Mouse (Mus musculus) limb, embryonic 10.5 days (tissue): ENCODE data around the gene Nr3c2. TPM values are rescaled to one million over a fixed set of nuclear protein-coding genes. Genes with fewer than 3 reads are reported as not detected.

Experiments
- DNase-seq: peaks from one replicate; pipeline ENCODE4 v3.0.0-alpha.2; 2017; ENCODE audit warnings: low spot score
- H3K27ac ChIP-seq: fragments of 300-500 bp; sonication (generic); 2 replicates; pipeline ENCODE4 v1.5.1; 2016; ENCODE audit warnings: mild to moderate bottlenecking
- H3K27me3 ChIP-seq: fragments of 300-500 bp; sonication (generic); 2 replicates; pipeline ENCODE4 v1.6.1; 2016; ENCODE audit warnings: low read depth, mild to moderate bottlenecking; ENCODE audit not compliant: poor library complexity, severe bottlenecking
- H3K36me3 ChIP-seq: fragments of 300-500 bp; sonication (generic); 2 replicates; pipeline ENCODE4 v1.6.1; 2016; ENCODE audit warnings: mild to moderate bottlenecking, moderate library complexity
- H3K4me1 ChIP-seq: fragments of 300-500 bp; sonication (generic); 2 replicates; pipeline ENCODE4 v1.6.1; 2016
- H3K4me3 ChIP-seq: fragments of 300-500 bp; sonication (generic); 2 replicates; pipeline ENCODE4 v1.5.1; 2016; ENCODE audit warnings: mild to moderate bottlenecking, moderate library complexity
- H3K9me3 ChIP-seq: fragments of 300-500 bp; sonication (generic); replicated peaks from 2 replicates; pipeline ENCODE4 v1.6.1; 2016; ENCODE audit warnings: mild to moderate bottlenecking
- WGBS: fragments of 180-500 bp; shearing (Covaris S2); methylation state at CpG from one replicate; pipeline ENCODE4 v1.1.7; 2016; 5-methylcytosine and 5-hydroxymethylcytosine counted together
- polyA plus RNA-seq: library from polyadenylated mRNA; unstranded; fragments of >200 nt; fragmentation: Nextera tagmentation; extraction: Ambion mirVana; gene quantifications from 2 replicates; pipeline ENCODE4 v1.2.1, GENCODE M21; 2016

Gene Nr3c2
- polyA plus RNA-seq, 1 experiment from 2014 or later: 0.41 TPM

GRCm38 (mm10) chr8:76912678-76913077 is 13.4 kb downstream of the Nr3c2 start:
- no peaks in the 10 kb centered on the region for H3K36me3 ChIP-seq
- WGBS: 92% methylated on average over 3 of the region's 3 CpGs
- no peak for DNase-seq

GRCm38 (mm10) chr8:76913207-76913606 is 14.0 kb downstream of the Nr3c2 start:
- Histone ChIP-seq H3K36me3 (no peaks in the 10 kb centered on the region), H3K4me3 (no peak overlapping the region), H3K9me3 (no peaks in the 10 kb centered on the region), H3K4me1 (no peaks in the 10 kb centered on the region), H3K27ac (no peak overlapping the region), H3K27me3 (no peaks in the 10 kb centered on the region)
- DNase-seq: no peak
- 91% methylated on average over 4 of the region's 4 CpGs for WGBS

More at GRCm38 (mm10) chr8:76912678-76913077, 13.4 kb downstream of the Nr3c2 start:
- Histone ChIP-seq H3K27me3 (no peaks in the 10 kb centered on the region), H3K4me3 (no peak overlapping the region), H3K27ac (no peak overlapping the region), H3K4me1 (no peaks in the 10 kb centered on the region), H3K9me3 (no peaks in the 10 kb centered on the region)

GRCm38 (mm10) chr8:76915260-76915659 is 16.0 kb downstream of the Nr3c2 start:
- no peaks in the 10 kb centered on the region for H3K36me3 ChIP-seq
- H3K27ac ChIP-seq: no peak overlapping the region
- H3K27me3 ChIP-seq: no peaks in the 10 kb centered on the region
- WGBS: 96% methylated on average over 2 of the region's 2 CpGs
- DNase-seq: no peak
- no peak overlapping the region for H3K4me3 ChIP-seq
- H3K4me1 ChIP-seq: no peaks in the 10 kb centered on the region
- H3K9me3 ChIP-seq: no peaks in the 10 kb centered on the region

- Histone ChIP-seq H3K36me3 (no peaks in the 10 kb centered on the region), H3K27me3 (no peaks in the 10 kb centered on the region), H3K9me3 (no peaks in the 10 kb centered on the region), H3K4me1 (no peaks in the 10 kb centered on the region), H3K27ac (no peak overlapping the region), H3K4me3 (no peak overlapping the region)
- 89% methylated on average over 2 of the region's 2 CpGs for WGBS
- DNase-seq: no peak
These were observed 20.3 kb downstream of the Nr3c2 start for GRCm38 (mm10) chr8:76919546-76919945.

GRCm38 (mm10) chr8:76924150-76924549 is 24.9 kb downstream of the Nr3c2 start:
- 92% methylated on average over 4 of the region's 4 CpGs for WGBS
- DNase-seq: no peak
- no peak overlapping the region for H3K27ac ChIP-seq
- H3K27me3 ChIP-seq: no peaks in the 10 kb centered on the region
- H3K36me3 ChIP-seq: no peaks in the 10 kb centered on the region
- no peaks in the 10 kb centered on the region for H3K9me3 ChIP-seq
- H3K4me1 ChIP-seq: no peaks in the 10 kb centered on the region
- H3K4me3 ChIP-seq: no peak overlapping the region

GRCm38 (mm10) chr8:76928326-76928725 is 29.1 kb downstream of the Nr3c2 start:
- Histone ChIP-seq H3K36me3 (no peaks in the 10 kb centered on the region), H3K4me3 (no peak overlapping the region), H3K27ac (no peak overlapping the region), H3K27me3 (no peaks in the 10 kb centered on the region), H3K4me1 (no peaks in the 10 kb centered on the region), H3K9me3 (no peaks in the 10 kb centered on the region)
- 94% methylated on average over 1 of the region's 1 CpGs for WGBS
- no peak for DNase-seq

GRCm38 (mm10) chr8:76928808-76929207 is 29.6 kb downstream of the Nr3c2 start:
- Histone ChIP-seq H3K4me1 (no peaks in the 10 kb centered on the region), H3K4me3 (no peak overlapping the region), H3K36me3 (no peaks in the 10 kb centered on the region), H3K9me3 (no peaks in the 10 kb centered on the region), H3K27ac (no peak overlapping the region), H3K27me3 (no peaks in the 10 kb centered on the region)
- no peak for DNase-seq
- 86% methylated on average over 5 of the region's 5 CpGs for WGBS

GRCm38 (mm10) chr8:76965046-76965445 is 65.8 kb downstream of the Nr3c2 start:
- no peaks in the 10 kb centered on the region for H3K9me3 ChIP-seq
- WGBS: 95% methylated on average over 3 of the region's 3 CpGs
- H3K27ac ChIP-seq: no peak overlapping the region
- H3K27me3 ChIP-seq: no peaks in the 10 kb centered on the region
- no peak for DNase-seq
- H3K4me1 ChIP-seq: no peaks in the 10 kb centered on the region
- no peaks in the 10 kb centered on the region for H3K36me3 ChIP-seq
- H3K4me3 ChIP-seq: no peak overlapping the region

- no peaks in the 10 kb centered on the region for H3K4me1 ChIP-seq
- WGBS: 90% methylated on average over 4 of the region's 4 CpGs
- H3K9me3 ChIP-seq: no peaks in the 10 kb centered on the region
- H3K27ac ChIP-seq: no peak overlapping the region
- DNase-seq: no peak
- no peaks in the 10 kb centered on the region for H3K36me3 ChIP-seq
- no peak overlapping the region for H3K4me3 ChIP-seq
- H3K27me3 ChIP-seq: no peaks in the 10 kb centered on the region
These were observed 71.9 kb downstream of the Nr3c2 start for GRCm38 (mm10) chr8:76971187-76971586.

- Histone ChIP-seq H3K4me1 (no peaks in the 10 kb centered on the region), H3K36me3 (no peaks in the 10 kb centered on the region), H3K27me3 (no peaks in the 10 kb centered on the region), H3K9me3 (no peaks in the 10 kb centered on the region), H3K4me3 (no peak overlapping the region), H3K27ac (no peak overlapping the region)
- no peak for DNase-seq
- WGBS: 91% methylated on average over 9 of the region's 9 CpGs
These were observed 72.6 kb downstream of the Nr3c2 start for GRCm38 (mm10) chr8:76971761-76972404.

GRCm38 (mm10) chr8:76972947-76973552 is 73.8 kb downstream of the Nr3c2 start:
- H3K27ac ChIP-seq: no peak overlapping the region
- no peak for DNase-seq

GRCm38 (mm10) chr8:76977907-76978306 is 78.7 kb downstream of the Nr3c2 start:
- no peak overlapping the region for H3K27ac ChIP-seq
- 93% methylated on average over 4 of the region's 4 CpGs for WGBS
- H3K4me1 ChIP-seq: no peaks in the 10 kb centered on the region
- no peaks in the 10 kb centered on the region for H3K27me3 ChIP-seq
- DNase-seq: no peak
- no peak overlapping the region for H3K4me3 ChIP-seq
- no peaks in the 10 kb centered on the region for H3K36me3 ChIP-seq
- no peaks in the 10 kb centered on the region for H3K9me3 ChIP-seq

More at GRCm38 (mm10) chr8:76972947-76973552, 73.8 kb downstream of the Nr3c2 start:
- Histone ChIP-seq H3K27me3 (no peaks in the 10 kb centered on the region), H3K9me3 (no peaks in the 10 kb centered on the region), H3K4me1 (no peaks in the 10 kb centered on the region), H3K4me3 (no peak overlapping the region), H3K36me3 (no peaks in the 10 kb centered on the region)
- 73% methylated on average over 8 of the region's 8 CpGs for WGBS

GRCm38 (mm10) chr8:76984082-76984481 is 84.8 kb downstream of the Nr3c2 start:
- DNase-seq: no peak
- Histone ChIP-seq H3K4me3 (no peak overlapping the region), H3K27me3 (no peaks in the 10 kb centered on the region), H3K27ac (no peak overlapping the region), H3K4me1 (no peaks in the 10 kb centered on the region), H3K36me3 (no peaks in the 10 kb centered on the region), H3K9me3 (no peaks in the 10 kb centered on the region)

GRCm38 (mm10) chr8:76984851-76985250 is 85.6 kb downstream of the Nr3c2 start:
- 80% methylated on average over 5 of the region's 5 CpGs for WGBS
- no peak overlapping the region for H3K4me3 ChIP-seq
- H3K27ac ChIP-seq: no peak overlapping the region
- no peaks in the 10 kb centered on the region for H3K4me1 ChIP-seq
- DNase-seq: no peak
- H3K27me3 ChIP-seq: no peaks in the 10 kb centered on the region
- H3K36me3 ChIP-seq: no peaks in the 10 kb centered on the region
- no peaks in the 10 kb centered on the region for H3K9me3 ChIP-seq
